ENCODE assay signal across 8 mouse cellular contexts in the genomic region with DNA sequence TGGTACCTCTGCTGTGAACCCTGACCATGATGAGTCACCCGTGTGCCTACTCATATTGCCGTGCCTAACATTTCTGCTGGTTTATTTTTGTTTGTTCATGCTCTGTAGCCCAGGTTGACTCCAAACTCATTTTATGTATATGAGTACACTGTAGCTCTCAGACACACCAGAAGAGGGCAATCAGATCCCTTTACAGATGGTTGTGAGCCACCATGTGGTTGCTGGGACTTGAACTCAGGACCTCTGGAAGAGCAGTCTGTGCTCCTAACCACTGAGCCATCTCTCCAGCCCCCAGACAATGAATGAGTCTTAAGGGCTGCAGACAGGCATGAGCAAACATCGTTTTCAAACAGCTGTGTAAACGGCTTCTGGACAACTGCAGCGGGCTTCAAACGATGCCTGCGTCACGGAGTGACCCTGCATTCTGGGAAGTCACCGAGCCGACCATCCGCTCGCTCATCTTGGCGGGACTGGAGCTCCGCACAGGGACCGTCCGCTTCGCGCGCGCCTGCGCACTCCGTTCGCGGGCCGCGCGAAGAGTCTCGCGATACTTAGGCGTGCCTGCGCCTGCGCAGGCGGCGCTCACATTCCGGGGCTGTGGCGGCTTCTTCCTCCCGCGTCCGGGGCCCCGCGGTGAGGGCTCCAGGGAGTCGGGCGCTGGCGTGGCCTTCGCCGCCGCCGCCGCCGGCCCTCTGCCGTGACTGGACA. TPM values are rescaled to one million over a fixed set of nuclear protein-coding genes. Genes with fewer than 3 reads are reported as not detected.
DNase-seq lines count a peak whose midpoint lies in the region; ATAC-seq lines count a peak whose summit lies in the region.

A gene (plus strand): TSS at position 590 of the 708 bp plus-strand sequence.

- H3K4me2 ChIP-seq in heart, embryonic 13.5 days, result peak within 1 kb of the TSS; percentile 90
- H3K4me2 ChIP-seq in liver, embryonic 12.5 days, result peak within 1 kb of the TSS; percentile 90
- peak within 1 kb of the TSS; percentile 71 for H3K4me2 ChIP-seq in stomach, embryonic 15.5 days

- peak; percentile 97 for DNase-seq in CD4-positive helper T cell, adult 2 months (ENCODE audit: low read depth, low spot score)
- peak; percentile 78 for DNase-seq in brain, embryonic 18.5 days (ENCODE audit: low read depth, low spot score)
- DNase-seq in kidney, postnatal 10 days, result peak; percentile 95
- peak; percentile 89 to 90 for DNase-seq in natural killer cell, adult 2 months (ENCODE audit: low spot score in 2 of 2)

- no peaks in the 10 kb centered on the region for H3K9me3 ChIP-seq in heart, embryonic 13.5 days
- no peaks in the 10 kb centered on the region for H3K9me3 ChIP-seq in liver, embryonic 12.5 days (replicated peaks)
- H3K9me3 ChIP-seq in stomach, embryonic 15.5 days, result no peaks in the 10 kb centered on the region

- H3K9ac ChIP-seq in heart, embryonic 13.5 days, result peak within 1 kb of the TSS; percentile 100
- peak within 1 kb of the TSS; percentile 100 for H3K9ac ChIP-seq in liver, embryonic 12.5 days
- peak within 1 kb of the TSS; percentile 100 for H3K9ac ChIP-seq in stomach, embryonic 15.5 days

- peak within 1 kb of the TSS; percentile 79 for H3K4me3 ChIP-seq in heart, embryonic 13.5 days
- H3K4me3 ChIP-seq in liver, embryonic 12.5 days, result peak within 1 kb of the TSS; percentile 98
- H3K4me3 ChIP-seq in stomach, embryonic 15.5 days (replicated peaks), result peak within 1 kb of the TSS; percentile 100

- H3K4me1 ChIP-seq in heart, embryonic 13.5 days, result peaks cover 41% of the 10 kb centered on the region
- H3K4me1 ChIP-seq in liver, embryonic 12.5 days, result peaks cover 37% of the 10 kb centered on the region
- H3K4me1 ChIP-seq in stomach, embryonic 15.5 days, result peaks cover 14% of the 10 kb centered on the region

- ATAC-seq in erythroid progenitor cell, adult 5-6 weeks (replicated peaks; ENCODE audit: low FRiP score, poor library complexity, severe bottlenecking), result peak; percentile 94
- ATAC-seq in heart, embryonic 13.5 days (ENCODE audit: extremely low read depth, insufficient number of reproducible peaks, low FRiP score, low TSS enrichment), result peak; percentile 94
- peak; percentile 94 for ATAC-seq in liver, embryonic 12.5 days
- ATAC-seq in stomach, embryonic 15.5 days (ENCODE audit: insufficient read depth, low FRiP score, low read depth), result peak; percentile 94

- H3K27ac ChIP-seq in heart, embryonic 13.5 days (replicated peaks), result peak within 1 kb of the TSS; percentile 97
- H3K27ac ChIP-seq in liver, embryonic 12.5 days, result peak within 1 kb of the TSS; percentile 99
- peak within 1 kb of the TSS; percentile 97 for H3K27ac ChIP-seq in stomach, embryonic 15.5 days

- no peaks in the 10 kb centered on the region for H3K27me3 ChIP-seq in heart, embryonic 13.5 days (replicated peaks)
- H3K27me3 ChIP-seq in liver, embryonic 12.5 days (replicated peaks), result no peaks in the 10 kb centered on the region
- no peaks in the 10 kb centered on the region for H3K27me3 ChIP-seq in stomach, embryonic 15.5 days (replicated peaks)

- WGBS in heart, embryonic 13.5 days, result 2% methylated on average over 51 of the region's 51 CpGs
- 2% methylated on average over 51 of the region's 51 CpGs for WGBS in liver, embryonic 12.5 days (ENCODE audit: insufficient replicate concordance)
- 2% methylated on average over 51 of the region's 51 CpGs for WGBS in stomach, embryonic 15.5 days

- H3K36me3 ChIP-seq in heart, embryonic 13.5 days, result no peaks in the 10 kb centered on the region
- H3K36me3 ChIP-seq in liver, embryonic 12.5 days, result peaks cover 13% of the 10 kb centered on the region
- no peaks in the 10 kb centered on the region for H3K36me3 ChIP-seq in stomach, embryonic 15.5 days

RNA-seq across cellular contexts. Expression of the gene that starts here (rescaled TPM):
- 38.9 and 52.4 TPM in 2 replicates for total RNA-seq in erythroid progenitor cell, adult 5-6 weeks (2015; ENCODE audit: low replicate concordance)
- total RNA-seq in erythroid progenitor cell, adult 5-6 weeks (2017; ENCODE audit: low replicate concordance), result 25.3 and 33.8 TPM in 2 replicates
- polyA plus RNA-seq in heart, embryonic 13.5 days (2015; fragmentation: Nextera tagmentation; extraction: Ambion mirVana), result 51.5 and 53.4 TPM in 2 replicates
- polyA plus RNA-seq in liver, embryonic 12.5 days (2016; fragmentation: Nextera tagmentation; extraction: Ambion mirVana), result 22.8 and 23.2 TPM in 2 replicates
- polyA plus RNA-seq in stomach, embryonic 15.5 days (2015; fragmentation: Nextera tagmentation; extraction: Ambion mirVana), result 56.8 and 57.5 TPM in 2 replicates

Comparison
In these comparisons a context has a peak if more than half of its experiments do, and no peak if none do; other contexts are left out.
1. Peak in every context shown above with its lines: DNase-seq, ATAC-seq, H3K4me3 ChIP-seq and H3K27ac ChIP-seq.